Mouse (Mus musculus) c-Kit-negative CD71-positive TER-119-positive erythroid progenitor cells, embryonic 14.5 days (primary cell): ENCODE measurements around the gene Kcnip3.

ENCODE experiments used
- DNase-seq: peaks from one replicate; pipeline ENCODE4 v3.0.0-alpha.2; 2013; ENCODE audit warnings: low read depth, low spot score

Gene Kcnip3

GRCm38 (mm10) chr2:127522006-127522441, at the start of gene Kcnip3:
Gene Kcnip3 (minus strand): TSS chr2:127522094.
- DNase-seq, result no peak

DNA sequence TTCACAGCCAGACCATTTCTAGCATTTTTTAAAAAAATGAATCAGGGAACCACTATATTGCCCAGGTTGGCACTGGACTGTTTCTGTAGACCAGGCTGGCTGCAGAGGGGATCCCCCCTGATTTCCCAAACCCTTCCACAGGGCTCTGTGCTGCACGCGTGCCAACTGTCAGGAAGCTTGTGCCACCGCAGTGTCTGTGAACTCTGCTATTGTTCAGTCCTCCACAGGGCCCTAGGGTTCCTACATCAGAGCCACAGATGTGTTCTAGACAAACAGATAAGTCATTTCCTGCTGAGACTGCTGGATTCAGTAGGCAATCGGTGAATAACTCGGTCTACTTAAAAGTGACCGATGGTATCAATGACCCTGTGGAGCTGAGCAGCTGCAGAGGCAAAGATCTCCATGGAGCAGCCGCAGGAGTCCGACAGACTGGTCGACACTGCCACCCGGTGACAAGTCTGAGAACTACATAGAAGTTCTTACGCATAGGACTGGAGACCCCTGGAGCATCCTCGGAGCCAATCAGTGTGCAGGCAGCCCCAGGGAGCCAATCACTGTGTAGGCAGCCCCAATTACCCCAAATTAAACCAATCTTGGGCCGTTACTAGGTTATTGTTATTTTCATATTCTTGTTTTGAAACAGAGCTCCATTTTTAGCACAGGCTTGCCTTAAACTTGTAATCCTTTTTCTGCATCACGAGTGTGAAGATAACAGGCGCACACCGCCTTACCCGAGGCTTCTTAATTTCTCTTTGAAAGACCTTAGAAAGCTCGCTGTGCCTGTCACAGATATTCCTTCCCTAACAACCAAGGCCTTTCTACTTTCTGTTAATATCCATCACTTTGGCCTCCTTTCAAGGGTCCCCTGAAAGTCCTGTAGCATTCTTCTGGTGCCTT, 37.4 kb upstream of the Kcnip3 start:
- DNase-seq, result no peak

DNA sequence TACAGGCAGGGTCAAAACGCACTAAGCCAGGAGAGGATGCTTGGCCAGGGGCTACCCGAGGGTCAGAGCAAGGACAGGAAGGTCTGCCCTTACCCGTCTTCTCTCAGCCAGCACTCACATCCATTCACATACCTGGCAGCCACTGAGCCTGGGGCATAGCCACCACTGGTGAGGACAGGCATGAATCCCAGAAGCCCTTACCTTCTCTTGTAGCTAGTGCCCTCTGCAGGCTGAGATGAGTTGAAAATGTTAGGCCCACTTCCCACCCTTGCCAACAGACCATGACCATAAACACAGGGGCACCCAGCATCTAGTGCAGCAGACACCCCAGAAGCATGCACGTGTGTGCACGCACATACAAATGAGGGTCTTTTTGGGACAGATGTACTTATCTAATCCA, 29.2 kb upstream of the Kcnip3 start:
- DNase-seq, result no peak

DNA sequence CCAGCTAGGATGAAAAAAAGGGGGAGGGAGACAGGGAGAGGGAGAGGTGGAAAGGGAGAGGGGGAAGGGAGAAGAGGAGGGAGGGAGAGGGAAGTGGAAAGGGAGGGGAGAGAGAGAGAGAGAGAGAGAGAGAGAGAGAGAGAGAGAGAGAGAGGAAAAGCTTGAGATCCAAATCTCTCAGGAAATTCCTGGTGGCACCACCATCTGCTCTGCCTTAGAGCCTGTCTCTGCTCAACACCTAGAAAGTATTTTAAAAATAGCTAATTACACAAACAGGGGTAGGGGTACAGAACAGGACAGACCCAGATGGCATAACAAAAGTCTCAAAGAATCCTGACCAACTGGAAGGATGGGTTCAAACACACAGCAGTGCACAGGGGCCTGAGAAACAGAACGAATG, 28.6 kb upstream of the Kcnip3 start:
- no peak for DNase-seq

- no peak for DNase-seq
Observed at GRCm38 (mm10) chr2:127549711-127550110, 27.8 kb upstream of the Kcnip3 start.

GRCm38 (mm10) chr2:127548342-127549074, 26.6 kb upstream of the Kcnip3 start:
- DNase-seq, result peak; percentile 17

- no peak for DNase-seq
Observed at GRCm38 (mm10) chr2:127541697-127542096, 19.8 kb upstream of the Kcnip3 start.

DNA sequence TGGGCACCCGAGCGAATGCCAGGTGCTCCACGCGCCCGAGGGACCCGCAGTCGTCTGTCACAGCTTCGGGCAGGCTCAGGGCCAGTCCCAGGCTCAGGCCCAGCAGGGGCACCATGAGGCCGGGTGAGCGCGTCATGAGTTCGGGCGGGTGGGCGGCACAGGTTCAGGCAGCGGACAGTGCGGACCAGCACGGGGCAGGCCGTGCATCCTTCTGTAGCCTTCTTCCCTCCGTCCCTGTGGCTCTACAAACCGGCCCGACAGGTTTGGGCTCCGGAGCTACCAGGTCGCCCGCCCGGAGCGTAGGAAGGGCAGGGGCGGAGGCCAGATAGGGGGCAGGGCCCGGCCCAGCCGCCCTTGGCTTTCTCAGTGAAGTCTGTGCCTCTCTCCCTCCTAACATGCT, 19.3 kb upstream of the Kcnip3 start, which contains the start of gene Prom2:
Gene Prom2 (minus strand): TSS at position 283 of the 400 bp plus-strand sequence.
- DNase-seq, result no peak

DNA sequence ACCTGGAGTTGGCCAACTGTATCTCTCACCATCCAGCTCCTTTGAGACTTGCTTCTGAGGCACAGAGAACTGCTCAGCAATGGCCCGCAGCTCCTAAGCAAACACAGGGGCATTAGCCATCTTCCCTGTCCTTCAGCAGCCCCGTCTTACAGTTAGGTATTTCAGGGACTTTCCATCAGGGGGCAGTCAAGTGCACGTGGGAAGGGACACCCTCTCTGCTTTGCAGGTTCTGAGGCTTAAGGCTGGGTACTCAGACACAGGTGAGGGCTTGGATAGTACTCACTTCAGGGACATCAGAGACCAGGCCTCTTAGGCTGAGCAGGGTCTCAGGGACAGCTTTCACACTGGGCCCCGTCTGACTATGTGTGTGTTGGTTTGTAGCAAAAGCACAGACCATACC, 17.6 kb upstream of the Kcnip3 start:
- no peak for DNase-seq

- DNase-seq, result no peak
Observed at GRCm38 (mm10) chr2:127537548-127537947, 15.7 kb upstream of the Kcnip3 start.

DNA sequence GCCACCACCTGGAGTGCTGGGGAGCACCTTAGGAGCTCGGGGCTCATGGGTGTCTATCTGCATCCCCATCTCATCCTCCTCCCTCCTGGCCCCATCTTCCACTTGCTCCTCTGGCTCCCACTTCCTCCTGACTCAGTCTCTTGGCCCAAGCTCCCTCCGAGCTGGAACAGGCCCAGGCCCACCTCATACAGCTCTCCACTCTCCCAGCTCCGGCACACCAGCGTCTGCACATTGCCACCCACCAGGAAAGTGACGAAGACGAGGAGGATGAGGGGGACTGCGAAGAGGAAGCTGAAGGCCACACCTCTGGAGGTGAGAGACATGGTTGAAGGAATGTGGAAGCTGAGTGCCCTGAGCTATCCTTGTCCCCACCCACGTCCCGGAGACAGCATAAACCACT, 13.5 kb upstream of the Kcnip3 start:
- no peak for DNase-seq

DNA sequence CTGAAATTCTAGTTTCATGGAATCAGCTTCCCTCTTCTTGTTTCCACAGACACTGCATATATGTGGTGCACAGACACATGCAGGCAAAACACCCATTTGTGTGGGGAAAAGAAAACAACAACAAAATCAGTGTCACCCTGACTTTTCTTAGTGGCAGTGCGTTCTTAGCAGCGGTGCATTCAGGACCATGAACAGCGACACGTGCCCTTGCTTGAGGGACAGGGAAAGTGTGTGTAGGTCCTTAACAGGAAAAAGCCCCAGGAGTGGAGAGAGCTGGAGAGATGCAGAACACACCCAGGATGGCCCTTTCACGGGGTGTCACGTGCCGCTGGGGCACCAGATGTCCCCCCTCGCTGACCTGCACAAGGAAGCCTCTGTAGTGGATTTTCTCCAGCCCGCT, 10.5 kb upstream of the Kcnip3 start:
- no peak for DNase-seq

DNA sequence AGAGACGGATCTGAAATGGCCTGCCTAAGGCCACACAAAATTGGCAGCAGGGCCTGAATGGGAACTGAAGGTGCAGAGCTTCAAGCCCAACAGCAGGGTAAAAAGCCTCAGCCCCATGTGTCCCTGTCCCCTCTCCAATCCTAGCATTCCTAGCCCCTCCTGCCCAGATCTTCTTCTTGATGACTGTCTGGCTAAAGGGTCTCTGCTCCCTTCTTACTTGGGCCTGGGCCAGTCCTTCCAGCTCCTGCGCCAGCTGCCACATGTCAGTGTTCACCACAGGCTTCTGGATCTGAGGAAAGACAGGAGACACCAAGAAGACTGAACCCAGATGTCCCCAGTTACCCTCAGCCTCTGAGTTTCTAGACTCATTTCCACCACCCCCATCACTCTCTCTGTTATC, 9.7 kb upstream of the Kcnip3 start:
- no peak for DNase-seq

- no peak for DNase-seq
Observed at GRCm38 (mm10) chr2:127530418-127530817, 8.5 kb upstream of the Kcnip3 start.

DNA sequence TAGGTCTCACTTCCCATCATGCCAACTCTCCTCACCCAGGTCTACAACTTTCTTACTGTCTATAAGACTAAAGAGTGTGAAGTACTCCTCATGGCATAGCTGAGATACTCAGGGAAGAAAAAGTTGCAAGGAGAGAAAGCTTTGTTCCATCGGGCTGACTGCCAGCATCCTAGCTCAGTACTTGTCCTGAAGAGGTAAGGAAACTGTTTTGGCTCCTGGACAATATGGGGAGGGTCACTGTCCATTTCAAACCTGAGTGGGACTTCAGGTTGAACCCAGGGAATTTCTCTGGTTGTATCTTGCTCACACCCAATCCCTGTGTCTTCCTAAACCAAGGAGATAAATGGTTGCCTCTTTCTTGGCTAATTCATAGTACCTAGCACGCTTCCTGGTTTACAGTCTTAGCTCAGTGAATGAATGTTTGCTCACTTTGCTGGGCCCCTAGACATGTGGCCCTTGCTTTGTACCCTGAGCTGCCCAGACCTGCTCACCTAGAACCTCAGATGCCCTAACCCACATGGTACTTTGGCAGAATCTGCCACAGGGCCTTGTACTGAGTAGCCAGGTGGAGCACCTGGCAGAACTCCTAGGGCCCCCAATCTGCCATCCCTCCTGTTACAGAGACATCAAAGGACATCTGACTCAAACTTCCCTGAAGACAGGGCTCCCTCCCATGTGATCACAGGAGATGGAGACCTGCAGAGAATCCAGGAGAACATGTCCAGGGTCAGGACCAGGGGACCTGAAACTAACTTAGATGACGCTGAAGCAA, 3.3 kb upstream of the Kcnip3 start:
- DNase-seq, result no peak

GRCm38 (mm10) chr2:127523950-127524729, 2.2 kb upstream of the Kcnip3 start:
- no peak for DNase-seq

DNA sequence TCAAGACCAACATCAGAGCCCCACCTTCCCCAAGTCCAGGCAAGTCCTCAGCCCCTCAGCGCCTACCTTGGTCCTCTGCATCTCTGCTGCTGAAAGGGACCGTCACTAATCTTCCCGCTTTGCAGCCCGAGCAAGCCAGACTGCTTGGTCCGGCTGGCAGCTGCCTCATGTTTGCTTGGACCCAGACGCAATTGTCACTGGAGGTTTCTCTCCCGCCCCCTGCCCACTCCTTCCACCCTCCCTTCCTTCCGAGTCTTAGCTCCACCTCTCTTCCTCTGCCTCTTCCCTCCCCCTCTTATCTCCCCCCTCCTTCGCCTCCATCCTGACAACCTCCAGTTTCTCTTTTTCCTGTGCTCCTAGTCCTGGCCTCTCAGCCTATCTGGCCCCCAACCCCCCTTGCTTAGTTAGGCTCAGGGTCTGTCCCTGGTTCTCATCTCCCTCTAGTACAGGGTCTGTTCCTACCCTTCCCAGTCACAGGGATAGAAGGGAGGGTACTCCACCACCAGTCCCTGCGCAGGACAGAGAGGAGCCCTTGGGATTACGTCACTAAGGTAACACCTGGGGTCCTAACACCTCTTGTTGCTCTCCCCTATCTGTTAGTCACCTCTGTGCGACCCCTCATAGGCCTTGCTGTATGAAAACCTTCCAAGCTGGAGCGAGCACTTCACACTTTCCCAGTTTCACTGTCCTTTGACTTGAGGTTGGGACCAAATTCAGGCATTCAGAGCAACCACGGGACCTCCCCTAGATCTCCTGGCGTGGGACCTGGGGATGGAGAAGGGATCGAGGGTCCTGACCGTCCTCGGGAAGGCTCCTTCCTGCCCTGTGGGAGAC, 505 bp downstream of the Kcnip3 start:
- no peak for DNase-seq

- DNase-seq, result no peak
Observed at GRCm38 (mm10) chr2:127520123-127520522, 1.8 kb downstream of the Kcnip3 start.

DNA sequence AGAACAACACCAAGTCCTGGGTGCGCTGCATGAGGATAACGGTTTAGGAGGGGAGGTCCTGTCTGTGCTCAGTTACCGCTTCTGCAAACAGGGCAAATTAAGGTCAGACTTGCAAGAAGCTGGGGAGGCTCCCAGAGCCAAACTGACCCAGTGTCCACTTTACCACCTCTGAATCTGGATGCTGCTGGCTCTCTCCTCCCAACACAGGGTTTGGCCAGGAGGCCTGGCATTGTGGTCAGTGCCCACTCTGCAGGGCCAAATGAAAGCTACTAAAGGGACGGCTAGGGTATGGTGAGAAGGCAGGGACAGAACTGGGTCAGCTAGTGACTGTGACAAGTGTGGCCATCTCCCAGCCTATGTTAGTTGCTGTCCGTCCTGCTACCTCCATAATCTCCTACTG, 2.6 kb downstream of the Kcnip3 start:
- no peak for DNase-seq

DNA sequence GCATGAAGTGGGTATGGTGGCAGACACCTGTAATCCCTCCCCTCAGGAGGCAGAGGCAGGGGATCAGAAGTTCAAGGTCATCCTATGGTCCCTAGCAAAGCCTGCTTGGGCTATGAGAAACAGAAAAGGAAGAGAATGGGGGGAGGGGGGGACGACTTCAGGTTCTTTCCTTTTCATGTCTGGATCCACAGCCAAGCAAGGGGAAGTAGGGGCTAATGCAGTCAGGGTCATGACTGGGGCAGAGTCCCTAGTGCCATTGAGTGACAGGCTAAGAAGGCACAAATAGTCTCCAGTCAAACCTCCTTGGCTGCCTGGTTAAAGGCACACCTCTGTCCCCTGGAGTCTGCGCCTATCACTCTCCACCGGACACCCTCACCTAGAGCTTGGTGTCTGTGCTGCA, 3.1 kb downstream of the Kcnip3 start:
- DNase-seq, result no peak
